13 mouse cellular contexts compared by ENCODE assay signal in genomic region chr19:20405015-20405414, GRCm38 (mm10). TPM values are rescaled to one million over a fixed set of nuclear protein-coding genes. Genes with fewer than 3 reads are reported as not detected.
DNase-seq lines count a peak whose midpoint lies in the region; ATAC-seq and TF ChIP-seq lines count a peak whose summit lies in the region.
"Had no signal": no experiment of that assay in that cellular context is flagged by ENCODE, and none has a peak within 500 bp of the region (broad histone marks: within the 10 kb centered on the region; RNA-seq: fewer than 3 reads in every experiment).

No protein-coding gene starts in this region.

- no peak overlapping the region for H3K9ac ChIP-seq in forebrain, embryonic 14.5 days (ENCODE audit: low read length)
- no peak overlapping the region for H3K9ac ChIP-seq in forebrain, embryonic 16.5 days (replicated peaks; ENCODE audit: low read depth, low read length)
- H3K9ac ChIP-seq in midbrain, embryonic 14.5 days (replicated peaks; ENCODE audit: low read length) = no peak overlapping the region
- no peak overlapping the region for H3K9ac ChIP-seq in midbrain, embryonic 16.5 days (ENCODE audit: low read depth, low read length)
- H3K9ac ChIP-seq in stomach, postnatal 0 days (ENCODE audit: low read length) = no peak overlapping the region
- H3K9ac ChIP-seq in forebrain, embryonic 12.5 days = no peak overlapping the region
- H3K9ac ChIP-seq: forebrain, embryonic 15.5 days; kidney, embryonic 15.5 days; liver, embryonic 15.5 days; neural tube, embryonic 13.5 days had no signal

- no peaks in the 10 kb centered on the region for H3K9me3 ChIP-seq in forebrain, embryonic 14.5 days (replicated peaks; ENCODE audit: control insufficient read depth, low read length)
- no peaks in the 10 kb centered on the region for H3K9me3 ChIP-seq in forebrain, embryonic 16.5 days (ENCODE audit: control insufficient read depth, low read length)
- no peaks in the 10 kb centered on the region for H3K9me3 ChIP-seq in midbrain, embryonic 14.5 days (ENCODE audit: control insufficient read depth, low read length)
- H3K9me3 ChIP-seq in midbrain, embryonic 16.5 days (replicated peaks; ENCODE audit: control insufficient read depth, low read length, poor library complexity, severe bottlenecking) = no peaks in the 10 kb centered on the region
- no peaks in the 10 kb centered on the region for H3K9me3 ChIP-seq in stomach, postnatal 0 days (ENCODE audit: control insufficient read depth, low read length)
- no peaks in the 10 kb centered on the region for H3K9me3 ChIP-seq in forebrain, embryonic 12.5 days
- H3K9me3 ChIP-seq: forebrain, embryonic 15.5 days; kidney, embryonic 15.5 days; liver, embryonic 15.5 days; midbrain, embryonic 10.5 days; neural tube, embryonic 13.5 days had no signal

- TF ChIP-seq CTCF in stomach, postnatal 0 days (IDR thresholded peaks at IDR 0.05; ENCODE audit: low read depth) = no peak

- WGBS in forebrain, embryonic 14.5 days = 69% methylated on average over 4 of the region's 4 CpGs
- 59% methylated on average over 4 of the region's 4 CpGs for WGBS in forebrain, embryonic 16.5 days
- WGBS in midbrain, embryonic 14.5 days = 77% methylated on average over 4 of the region's 4 CpGs
- 84% methylated on average over 4 of the region's 4 CpGs for WGBS in midbrain, embryonic 16.5 days
- 51% methylated on average over 4 of the region's 4 CpGs for WGBS in stomach, postnatal 0 days
- 78% methylated on average over 4 of the region's 4 CpGs for WGBS in forebrain, embryonic 12.5 days

- no peaks in the 10 kb centered on the region for H3K4me1 ChIP-seq in forebrain, embryonic 14.5 days (ENCODE audit: control insufficient read depth, insufficient read depth, low read length)
- H3K4me1 ChIP-seq in forebrain, embryonic 16.5 days (replicated peaks; ENCODE audit: control insufficient read depth, insufficient read depth, low read length) = no peaks in the 10 kb centered on the region
- H3K4me1 ChIP-seq in midbrain, embryonic 14.5 days (ENCODE audit: control insufficient read depth, insufficient read depth, low read length) = no peaks in the 10 kb centered on the region
- H3K4me1 ChIP-seq in midbrain, embryonic 16.5 days (ENCODE audit: control insufficient read depth, insufficient read depth, low read length) = no peaks in the 10 kb centered on the region
- H3K4me1 ChIP-seq in stomach, postnatal 0 days (replicated peaks; ENCODE audit: control insufficient read depth, insufficient read depth) = 0 out of 2 replicates have a peak, but pooled peaks cover 4% of the 10 kb centered on the region
- H3K4me1 ChIP-seq in forebrain, embryonic 12.5 days = no peaks in the 10 kb centered on the region
- H3K4me1 ChIP-seq: kidney, embryonic 15.5 days; liver, embryonic 15.5 days; midbrain, embryonic 10.5 days; neural tube, embryonic 13.5 days had no signal

- H3K36me3 ChIP-seq in forebrain, embryonic 14.5 days (ENCODE audit: control insufficient read depth, insufficient read depth, low read length) = no peaks in the 10 kb centered on the region
- no peaks in the 10 kb centered on the region for H3K36me3 ChIP-seq in forebrain, embryonic 16.5 days (ENCODE audit: control insufficient read depth, insufficient read depth)
- no peaks in the 10 kb centered on the region for H3K36me3 ChIP-seq in midbrain, embryonic 14.5 days (ENCODE audit: control insufficient read depth, insufficient read depth, low read length)
- H3K36me3 ChIP-seq in midbrain, embryonic 16.5 days (ENCODE audit: control insufficient read depth, insufficient read depth, low read length) = no peaks in the 10 kb centered on the region
- H3K36me3 ChIP-seq in stomach, postnatal 0 days (ENCODE audit: control insufficient read depth, insufficient read depth, low read length) = no peaks in the 10 kb centered on the region
- no peaks in the 10 kb centered on the region for H3K36me3 ChIP-seq in forebrain, embryonic 12.5 days (replicated peaks)
- H3K36me3 ChIP-seq: forebrain, embryonic 15.5 days; kidney, embryonic 15.5 days; liver, embryonic 15.5 days; midbrain, embryonic 10.5 days; neural tube, embryonic 13.5 days had no signal

- no peaks in the 10 kb centered on the region for H3K27me3 ChIP-seq in forebrain, embryonic 14.5 days (replicated peaks; ENCODE audit: control insufficient read depth, insufficient read depth, low read length)
- H3K27me3 ChIP-seq in forebrain, embryonic 16.5 days (replicated peaks; ENCODE audit: control insufficient read depth, insufficient read depth, low read length) = no peaks in the 10 kb centered on the region
- H3K27me3 ChIP-seq in midbrain, embryonic 14.5 days (ENCODE audit: control insufficient read depth, insufficient read depth, low read length) = no peaks in the 10 kb centered on the region
- H3K27me3 ChIP-seq in midbrain, embryonic 16.5 days (ENCODE audit: control insufficient read depth, insufficient read depth, low read depth, low read length) = no peaks in the 10 kb centered on the region
- H3K27me3 ChIP-seq in stomach, postnatal 0 days (ENCODE audit: control insufficient read depth, insufficient read depth, low read length) = no peaks in the 10 kb centered on the region
- H3K27me3 ChIP-seq in forebrain, embryonic 12.5 days = no peaks in the 10 kb centered on the region
- H3K27me3 ChIP-seq: forebrain, embryonic 15.5 days; kidney, embryonic 15.5 days; liver, embryonic 15.5 days; neural tube, embryonic 13.5 days had no signal

- no peak overlapping the region for H3K27ac ChIP-seq in forebrain, embryonic 14.5 days (ENCODE audit: low read depth, low read length)
- no peak overlapping the region for H3K27ac ChIP-seq in forebrain, embryonic 16.5 days (ENCODE audit: low read length)
- no peak overlapping the region for H3K27ac ChIP-seq in midbrain, embryonic 14.5 days (replicated peaks; ENCODE audit: low read depth, low read length)
- no peak overlapping the region for H3K27ac ChIP-seq in midbrain, embryonic 16.5 days (ENCODE audit: low read length)
- peak overlapping the region; percentile 3; the same call in 1 of the 2 replicates for H3K27ac ChIP-seq in stomach, postnatal 0 days (replicated peaks)
- no peak overlapping the region for H3K27ac ChIP-seq in forebrain, embryonic 12.5 days
- H3K27ac ChIP-seq: forebrain, embryonic 15.5 days; kidney, embryonic 15.5 days; liver, embryonic 15.5 days; midbrain, embryonic 10.5 days; neural tube, embryonic 13.5 days had no signal

- no peak overlapping the region for H3K4me3 ChIP-seq in forebrain, embryonic 14.5 days (ENCODE audit: low read depth, low read length)
- no peak overlapping the region for H3K4me3 ChIP-seq in forebrain, embryonic 16.5 days (replicated peaks; ENCODE audit: low read length)
- no peak overlapping the region for H3K4me3 ChIP-seq in midbrain, embryonic 14.5 days (replicated peaks; ENCODE audit: low read depth, low read length)
- no peak overlapping the region for H3K4me3 ChIP-seq in midbrain, embryonic 16.5 days (ENCODE audit: low read depth, low read length)
- H3K4me3 ChIP-seq in stomach, postnatal 0 days (ENCODE audit: low read depth, low read length) = no peak overlapping the region
- no peak overlapping the region for H3K4me3 ChIP-seq in forebrain, embryonic 12.5 days (replicated peaks)
- H3K4me3 ChIP-seq: forebrain, embryonic 15.5 days; kidney, embryonic 15.5 days; liver, embryonic 15.5 days; midbrain, embryonic 10.5 days; neural tube, embryonic 13.5 days had no signal

- no peak for TF ChIP-seq EP300 in stomach, postnatal 0 days (optimal IDR thresholded peaks at IDR 0.05)

- no peak for ATAC-seq in forebrain, embryonic 14.5 days
- no peak for ATAC-seq in forebrain, embryonic 16.5 days
- ATAC-seq in midbrain, embryonic 14.5 days (ENCODE audit: low FRiP score, low TSS enrichment) = peak; percentile 14; the same call in 1 of the 2 replicates
- ATAC-seq in midbrain, embryonic 16.5 days = no peak
- ATAC-seq in stomach, postnatal 0 days (ENCODE audit: low FRiP score, low TSS enrichment) = no peak
- ATAC-seq in forebrain, embryonic 12.5 days (ENCODE audit: low FRiP score) = no peak
- ATAC-seq: forebrain, embryonic 15.5 days had no signal

- H3K4me2 ChIP-seq in forebrain, embryonic 14.5 days (ENCODE audit: low read length) = no peak overlapping the region
- H3K4me2 ChIP-seq in forebrain, embryonic 16.5 days (ENCODE audit: low read length) = no peak overlapping the region
- no peak overlapping the region for H3K4me2 ChIP-seq in midbrain, embryonic 14.5 days (ENCODE audit: low read length)
- H3K4me2 ChIP-seq in midbrain, embryonic 16.5 days (ENCODE audit: low read length) = no peak overlapping the region
- no peak overlapping the region for H3K4me2 ChIP-seq in stomach, postnatal 0 days (replicated peaks; ENCODE audit: low read depth)
- no peak overlapping the region for H3K4me2 ChIP-seq in forebrain, embryonic 12.5 days
- H3K4me2 ChIP-seq: forebrain, embryonic 15.5 days; kidney, embryonic 15.5 days; liver, embryonic 15.5 days; neural tube, embryonic 13.5 days had no signal

- peak; percentile 11 for DNase-seq in forebrain, embryonic 14.5 days (ENCODE audit: low spot score)
- DNase-seq in midbrain, embryonic 14.5 days = no peak
- DNase-seq in cerebellum, postnatal 14 days = peak; percentile 43 to 52
- DNase-seq in stomach, postnatal 0 days (ENCODE audit: low spot score) = peak; percentile 19
- no peak for DNase-seq in adipocyte (ENCODE audit: low spot score)

RNA-seq across cellular contexts. Expression of gene Anxa1, which starts 14.3 kb away (rescaled TPM):
- 4.9 and 7.8 TPM in 2 replicates for polyA plus RNA-seq in forebrain, embryonic 14.5 days (2014; fragmentation: Nextera tagmentation; extraction: Ambion mirVana)
- 5.8 and 9.2 TPM in 2 replicates for polyA plus RNA-seq in forebrain, embryonic 16.5 days (2015; fragmentation: Nextera tagmentation; extraction: Ambion mirVana)
- 3.3 and 5.6 TPM in 2 replicates for polyA plus RNA-seq in midbrain, embryonic 14.5 days (2014; fragmentation: Nextera tagmentation; extraction: Ambion mirVana)
- polyA plus RNA-seq in midbrain, embryonic 16.5 days (2015; fragmentation: Nextera tagmentation; extraction: Ambion mirVana) = 7.5 and 9.0 TPM in 2 replicates
- 666 and 760 TPM in 2 replicates for polyA plus RNA-seq in stomach, postnatal 0 days (2015; fragmentation: Nextera tagmentation; extraction: Ambion mirVana)
- polyA plus RNA-seq in forebrain, embryonic 12.5 days (2016; fragmentation: Nextera tagmentation; extraction: Ambion mirVana) = 4.8 and 5.2 TPM in 2 replicates

Comparison
In these comparisons a context has a peak if more than half of its experiments do, and no peak if none do; other contexts are left out.
1. DNase-seq: peak in forebrain, embryonic 14.5 days (single experiment), cerebellum, postnatal 14 days (2 of 2) and stomach, postnatal 0 days (single experiment); none in midbrain, embryonic 14.5 days (single experiment) and adipocyte (single experiment).
2. RNA of gene Anxa1, which starts 14.3 kb away (polyA plus RNA-seq): 666 to 760 TPM in stomach, postnatal 0 days; 7.5 to 9.0 TPM in midbrain, embryonic 16.5 days, 5.8 to 9.2 TPM in forebrain, embryonic 16.5 days, 3.3 to 5.6 TPM in midbrain, embryonic 14.5 days, 4.8 to 5.2 TPM in forebrain, embryonic 12.5 days and 4.9 to 7.8 TPM in forebrain, embryonic 14.5 days; every median in the first group is over 10 times any median in the second.